Mouse (Mus musculus) bone marrow, adult 2 months (tissue): ENCODE results near the gene Cmtm4.

Experiments
- CTCF ChIP-seq: fragments of 200-500 bp; IDR thresholded peaks from 2 replicates; pipeline ENCODE4 v1.5.1; 2011; ENCODE audit warnings: low read length, control low read depth; ENCODE audit not compliant: control insufficient read depth, insufficient read depth
- POLR2A ChIP-seq: fragments of 200-500 bp; IDR thresholded peaks from 2 replicates; pipeline ENCODE4 v1.6.1; 2011; ENCODE audit warnings: low read depth, mild to moderate bottlenecking, control low read depth, low read length, borderline replicate concordance; ENCODE audit not compliant: control insufficient read depth

DNA sequence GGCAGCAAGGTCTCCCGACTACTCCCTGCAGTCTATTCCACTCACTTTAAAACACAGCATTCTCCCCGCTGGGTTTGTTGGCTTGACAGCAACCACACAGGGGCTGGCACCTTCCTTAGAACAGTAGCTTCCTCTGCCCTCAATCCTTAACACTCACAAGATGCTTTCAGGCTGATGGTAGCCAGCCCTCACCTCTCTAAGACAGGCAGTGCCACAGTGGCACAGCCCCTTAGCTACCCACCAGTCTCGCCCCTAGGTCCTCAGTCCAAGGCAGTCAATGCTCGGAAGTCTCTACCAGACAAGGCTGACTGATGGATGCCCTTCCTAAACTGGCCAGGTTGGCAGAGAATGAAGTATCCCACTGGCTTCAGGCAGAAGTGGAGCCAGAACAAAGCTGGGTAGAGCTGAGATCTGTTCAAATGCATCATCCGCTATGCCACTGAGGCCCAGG is 14.6 kb downstream of the Cmtm4 start:
- TF ChIP-seq POLR2A (no peak), CTCF (no peak)
